Mouse (Mus musculus) heart, embryonic 13.5 days (tissue): Measurements from ENCODE around the gene Yjefn3. TPM values are rescaled to one million over a fixed set of nuclear protein-coding genes. Genes with fewer than 3 reads are reported as not detected.
A peak's percentile ranks its signal among the peaks of the same experiment; 100 is the strongest.

Experiments used
- ATAC-seq: fragments of 200-750 bp; cut with Nextera tagmentation; 2 replicates; pipeline ENCODE4 v1.8.0; 2017; ENCODE audit warnings: moderate TSS enrichment; ENCODE audit not compliant: insufficient number of reproducible peaks, low FRiP score, low TSS enrichment; ENCODE audit errors: extremely low read depth
- H3K27ac ChIP-seq: fragments of 300-500 bp; sonication (generic); replicated peaks from 2 replicates; pipeline ENCODE4 v1.5.1; 2015; ENCODE audit warnings: moderate library complexity, mild to moderate bottlenecking, inconsistent platforms
- H3K27me3 ChIP-seq: fragments of 300-500 bp; sonication (generic); replicated peaks from 2 replicates; pipeline ENCODE4 v1.6.1; 2015; ENCODE audit warnings: mild to moderate bottlenecking, inconsistent platforms
- H3K36me3 ChIP-seq: fragments of 300-500 bp; sonication (generic); 2 replicates; pipeline ENCODE4 v1.6.1; 2015; ENCODE audit warnings: mild to moderate bottlenecking, inconsistent platforms
- H3K4me1 ChIP-seq: fragments of 300-500 bp; sonication (generic); 2 replicates; pipeline ENCODE4 v1.6.1; 2015; ENCODE audit warnings: inconsistent platforms
- H3K4me2 ChIP-seq: fragments of 300-500 bp; sonication (generic); 2 replicates; pipeline ENCODE4 v1.6.1; 2015; ENCODE audit warnings: inconsistent platforms, mild to moderate bottlenecking, moderate library complexity
- H3K4me3 ChIP-seq: fragments of 300-500 bp; sonication (generic); 2 replicates; pipeline ENCODE4 v1.5.1; 2015; ENCODE audit warnings: moderate library complexity, mild to moderate bottlenecking, inconsistent platforms
- H3K9ac ChIP-seq: fragments of 300-500 bp; sonication (generic); 2 replicates; pipeline ENCODE4 v1.6.1; 2015; ENCODE audit warnings: inconsistent platforms, mild to moderate bottlenecking, moderate library complexity
- H3K9me3 ChIP-seq: fragments of 300-500 bp; sonication (generic); 2 replicates; pipeline ENCODE4 v1.6.1; 2016; ENCODE audit warnings: inconsistent platforms
- WGBS: fragments of 180-500 bp; shearing (Covaris S2); methylation state at CpG from one replicate; pipeline ENCODE4 v1.1.7; 2015; ENCODE audit warnings: mixed read lengths; 5-methylcytosine and 5-hydroxymethylcytosine counted together
- polyA plus RNA-seq: library from polyadenylated mRNA; unstranded; fragments of >200 nt; fragmentation: Nextera tagmentation; extraction: Ambion mirVana; gene quantifications from 2 replicates; pipeline ENCODE4 v1.2.1, GENCODE M21; 2015

The Yjefn3 gene
- polyA plus RNA-seq, 1 experiment from 2014 or later: 8.1 TPM

GRCm38 (mm10) chr8:69907106-69907505 is 4.6 kb upstream of the Yjefn3 start:
- H3K4me1 ChIP-seq: peaks cover 44% of the 10 kb centered on the region
- WGBS: 76% methylated on average over 2 of the region's 2 CpGs
- ATAC-seq: no peak
- H3K4me3 ChIP-seq: no peak overlapping the region
- no peaks in the 10 kb centered on the region for H3K27me3 ChIP-seq
- peaks cover 50% of the 10 kb centered on the region for H3K36me3 ChIP-seq
- H3K4me2 ChIP-seq: no peak overlapping the region
- no peak overlapping the region for H3K9ac ChIP-seq
- H3K27ac ChIP-seq: no peak overlapping the region; the same call in 1 of the 2 replicates
- no peaks in the 10 kb centered on the region for H3K9me3 ChIP-seq

GRCm38 (mm10) chr8:69906260-69906659 is 3.7 kb upstream of the Yjefn3 start:
- Histone ChIP-seq H3K4me1 (peaks cover 49% of the 10 kb centered on the region), H3K27ac (0 out of 2 replicates have a peak overlapping the region, but pooled peaks have one; percentile 2), H3K9me3 (no peaks in the 10 kb centered on the region), H3K4me2 (no peak overlapping the region), H3K36me3 (peaks cover 42% of the 10 kb centered on the region), H3K9ac (no peak overlapping the region; the same call in 1 of the 2 replicates), H3K4me3 (no peak overlapping the region), H3K27me3 (no peaks in the 10 kb centered on the region)
- ATAC-seq: no peak
- WGBS: 86% methylated on average over 2 of the region's 2 CpGs

- H3K4me2 ChIP-seq: peak overlapping the region; percentile 95
- H3K9ac ChIP-seq: no peak overlapping the region
- H3K4me1 ChIP-seq: peaks cover 67% of the 10 kb centered on the region
Measured at GRCm38 (mm10) chr8:69904096-69904495, 1.6 kb upstream of the Yjefn3 start.

GRCm38 (mm10) chr8:69903063-69903542 is 591 bp upstream of the Yjefn3 start:
- H3K9ac ChIP-seq: peak overlapping the region; percentile 91

More at GRCm38 (mm10) chr8:69904096-69904495, 1.6 kb upstream of the Yjefn3 start:
- H3K4me3 ChIP-seq: peak overlapping the region; percentile 75; the same call in 1 of the 2 replicates
- no peak for ATAC-seq
- H3K27ac ChIP-seq: no peak overlapping the region
- no peaks in the 10 kb centered on the region for H3K27me3 ChIP-seq
- H3K9me3 ChIP-seq: no peaks in the 10 kb centered on the region
- peaks cover 29% of the 10 kb centered on the region for H3K36me3 ChIP-seq
- WGBS: 71% methylated on average over 8 of the region's 8 CpGs

GRCm38 (mm10) chr8:69901484-69902162 is 889 bp downstream of the Yjefn3 start:
- peak overlapping the region; percentile 91 for H3K27ac ChIP-seq
- H3K4me1 ChIP-seq: peaks cover 79% of the 10 kb centered on the region
- peak; percentile 35 for ATAC-seq
- H3K36me3 ChIP-seq: peaks cover 26% of the 10 kb centered on the region
- no peaks in the 10 kb centered on the region for H3K9me3 ChIP-seq
- WGBS: 2% methylated on average over 41 of the region's 41 CpGs
- no peaks in the 10 kb centered on the region for H3K27me3 ChIP-seq
- peak overlapping the region; percentile 95 for H3K4me2 ChIP-seq
- H3K9ac ChIP-seq: peak overlapping the region; percentile 91
- peak overlapping the region; percentile 75 for H3K4me3 ChIP-seq

More at GRCm38 (mm10) chr8:69903063-69903542, 591 bp upstream of the Yjefn3 start:
- H3K9me3 ChIP-seq: no peaks in the 10 kb centered on the region
- H3K4me3 ChIP-seq: peak overlapping the region; percentile 75
- peak; percentile 81 for ATAC-seq
- H3K4me2 ChIP-seq: peak overlapping the region; percentile 95
- peaks cover 29% of the 10 kb centered on the region for H3K36me3 ChIP-seq
- H3K4me1 ChIP-seq: peaks cover 71% of the 10 kb centered on the region
- WGBS: under 1% methylated on average over 45 of the region's 45 CpGs
- H3K27me3 ChIP-seq: no peaks in the 10 kb centered on the region
- H3K27ac ChIP-seq: peak overlapping the region; percentile 91

GRCm38 (mm10) chr8:69900895-69901451 is 1.5 kb downstream of the Yjefn3 start:
- 15% methylated on average over 12 of the region's 12 CpGs for WGBS
- no peak for ATAC-seq
- peaks cover 79% of the 10 kb centered on the region for H3K4me1 ChIP-seq

GRCm38 (mm10) chr8:69899876-69900275 is 2.6 kb downstream of the Yjefn3 start:
- no peaks in the 10 kb centered on the region for H3K27me3 ChIP-seq
- H3K36me3 ChIP-seq: peaks cover 37% of the 10 kb centered on the region
- no peaks in the 10 kb centered on the region for H3K9me3 ChIP-seq
- H3K4me2 ChIP-seq: peak overlapping the region; percentile 95
- no peak overlapping the region for H3K27ac ChIP-seq
- H3K4me1 ChIP-seq: peaks cover 81% of the 10 kb centered on the region
- ATAC-seq: no peak
- H3K9ac ChIP-seq: 0 out of 2 replicates have a peak overlapping the region, but pooled peaks have one; percentile 25
- no peak overlapping the region for H3K4me3 ChIP-seq
- WGBS: 88% methylated on average over 2 of the region's 2 CpGs

More at GRCm38 (mm10) chr8:69900895-69901451, 1.5 kb downstream of the Yjefn3 start:
- Histone ChIP-seq H3K9me3 (no peaks in the 10 kb centered on the region), H3K36me3 (peaks cover 32% of the 10 kb centered on the region), H3K4me3 (peak overlapping the region; percentile 75), H3K27me3 (no peaks in the 10 kb centered on the region), H3K27ac (peak overlapping the region; percentile 91), H3K9ac (peak overlapping the region; percentile 91), H3K4me2 (peak overlapping the region; percentile 95)

GRCm38 (mm10) chr8:69897857-69898256 is 4.7 kb downstream of the Yjefn3 start:
- Histone ChIP-seq H3K27ac (no peak overlapping the region), H3K27me3 (no peaks in the 10 kb centered on the region), H3K4me3 (no peak overlapping the region), H3K36me3 (peaks cover 56% of the 10 kb centered on the region), H3K9me3 (no peaks in the 10 kb centered on the region), H3K4me1 (peaks cover 80% of the 10 kb centered on the region), H3K4me2 (no peak overlapping the region), H3K9ac (no peak overlapping the region; the same call in 1 of the 2 replicates)
- 84% methylated on average over 6 of the region's 6 CpGs for WGBS
- ATAC-seq: no peak

- 72% methylated on average over 4 of the region's 4 CpGs for WGBS
- Histone ChIP-seq H3K9me3 (no peaks in the 10 kb centered on the region), H3K4me1 (peaks cover 70% of the 10 kb centered on the region), H3K27ac (no peak overlapping the region), H3K27me3 (peaks cover 7% of the 10 kb centered on the region), H3K36me3 (peaks cover 65% of the 10 kb centered on the region), H3K9ac (peak overlapping the region; percentile 53), H3K4me3 (no peak overlapping the region), H3K4me2 (no peak overlapping the region)
- ATAC-seq: no peak
Measured at GRCm38 (mm10) chr8:69895772-69896451, 6.6 kb downstream of the Yjefn3 start.

- Histone ChIP-seq H3K27me3 (peaks cover 18% of the 10 kb centered on the region), H3K9me3 (no peaks in the 10 kb centered on the region), H3K9ac (peak overlapping the region; percentile 28), H3K36me3 (peaks cover 65% of the 10 kb centered on the region), H3K27ac (no peak overlapping the region), H3K4me1 (peaks cover 62% of the 10 kb centered on the region), H3K4me2 (no peak overlapping the region), H3K4me3 (no peak overlapping the region)
- 62% methylated on average over 6 of the region's 6 CpGs for WGBS
- no peak for ATAC-seq
Measured at GRCm38 (mm10) chr8:69894836-69895332, 7.6 kb downstream of the Yjefn3 start.

GRCm38 (mm10) chr8:69893863-69894262 is 8.6 kb downstream of the Yjefn3 start:
- H3K27me3 ChIP-seq: peaks cover 28% of the 10 kb centered on the region
- H3K4me3 ChIP-seq: no peak overlapping the region
- H3K9me3 ChIP-seq: no peaks in the 10 kb centered on the region
- H3K9ac ChIP-seq: no peak overlapping the region
- ATAC-seq: no peak
- 50% methylated on average over 17 of the region's 17 CpGs for whole genome bisulfite sequencing
- H3K27ac ChIP-seq: no peak overlapping the region
- peaks cover 56% of the 10 kb centered on the region for H3K36me3 ChIP-seq
- H3K4me2 ChIP-seq: no peak overlapping the region
- peaks cover 60% of the 10 kb centered on the region for H3K4me1 ChIP-seq
